Mouse (Mus musculus): ENCODE measurements around the gene Ltc4s. TPM values are rescaled to one million over a fixed set of nuclear protein-coding genes. Genes with fewer than 3 reads are reported as not detected.

The Ltc4s gene
- polyA plus RNA-seq, 1 experiment from 2014 or later = 2.6 TPM

DNA sequence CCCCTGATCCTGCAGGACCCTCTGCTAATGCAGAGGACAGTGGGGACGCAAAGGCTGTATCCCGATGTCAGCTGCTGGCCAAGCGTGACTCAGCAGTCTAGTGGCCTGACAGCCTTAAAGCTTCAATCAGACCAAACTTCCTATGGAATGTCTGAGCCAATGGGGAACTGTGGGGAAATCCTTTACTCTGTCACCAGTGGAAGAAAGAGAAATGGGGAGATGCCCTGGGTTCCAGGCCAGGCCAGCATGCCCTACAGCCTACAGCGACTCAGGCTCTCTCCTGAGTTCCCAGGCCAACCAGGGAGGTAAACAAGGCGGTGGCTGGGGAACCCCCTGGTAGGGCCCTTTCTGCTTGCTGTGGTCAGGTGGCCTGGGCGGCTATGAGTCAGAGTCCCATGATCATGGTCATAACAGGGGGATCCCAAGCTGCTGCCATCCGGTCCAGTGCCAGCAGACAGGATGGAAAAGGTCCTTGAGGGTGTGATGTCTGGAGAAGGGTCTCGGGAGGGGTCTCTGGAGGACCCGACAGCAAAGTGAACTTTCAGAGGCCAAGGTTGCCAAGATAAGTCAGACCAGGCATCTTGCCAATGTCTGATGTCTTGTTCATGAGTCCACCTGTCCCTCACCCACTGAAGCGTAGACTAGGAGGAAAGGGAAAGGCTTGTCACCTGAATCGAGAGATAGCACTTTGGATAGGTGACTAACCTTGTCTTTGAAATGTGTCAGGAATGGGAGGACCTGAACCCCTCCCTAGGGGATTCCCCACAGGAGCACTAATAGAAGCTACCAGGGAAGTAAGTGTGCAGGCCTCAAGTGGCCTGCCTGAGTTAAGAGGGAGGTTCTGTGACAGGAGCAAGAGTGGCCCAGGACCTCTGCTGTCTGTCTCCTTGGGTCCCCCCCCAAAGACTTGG lies 25.3 kb downstream of the Ltc4s start:
- no peak overlapping the region for H3K4me2 ChIP-seq
- no peaks in the 10 kb centered on the region for H3K27me3 ChIP-seq (replicated peaks; ENCODE audit: control insufficient read depth, insufficient read depth, low read length)
- H3K4me1 ChIP-seq (replicated peaks; ENCODE audit: control insufficient read depth, insufficient read depth, low read length) = peaks cover 38% of the 10 kb centered on the region
- no peak overlapping the region for H3K4me3 ChIP-seq (ENCODE audit: low read depth, low read length)
- peak; percentile 50 for DNase-seq (ENCODE audit: low spot score)
- no peaks in the 10 kb centered on the region for H3K9me3 ChIP-seq (ENCODE audit: control insufficient read depth, low read length)
- no peak overlapping the region for H3K9ac ChIP-seq (ENCODE audit: low read depth, low read length)
- H3K36me3 ChIP-seq (ENCODE audit: control insufficient read depth, insufficient read depth, low read length) = no peaks in the 10 kb centered on the region
- ATAC-seq (replicated peaks; ENCODE audit: low FRiP score) = no peak
- WGBS = 59% methylated on average over 11 of the region's 11 CpGs
- no peak overlapping the region for H3K27ac ChIP-seq (ENCODE audit: low read depth, low read length)

DNA sequence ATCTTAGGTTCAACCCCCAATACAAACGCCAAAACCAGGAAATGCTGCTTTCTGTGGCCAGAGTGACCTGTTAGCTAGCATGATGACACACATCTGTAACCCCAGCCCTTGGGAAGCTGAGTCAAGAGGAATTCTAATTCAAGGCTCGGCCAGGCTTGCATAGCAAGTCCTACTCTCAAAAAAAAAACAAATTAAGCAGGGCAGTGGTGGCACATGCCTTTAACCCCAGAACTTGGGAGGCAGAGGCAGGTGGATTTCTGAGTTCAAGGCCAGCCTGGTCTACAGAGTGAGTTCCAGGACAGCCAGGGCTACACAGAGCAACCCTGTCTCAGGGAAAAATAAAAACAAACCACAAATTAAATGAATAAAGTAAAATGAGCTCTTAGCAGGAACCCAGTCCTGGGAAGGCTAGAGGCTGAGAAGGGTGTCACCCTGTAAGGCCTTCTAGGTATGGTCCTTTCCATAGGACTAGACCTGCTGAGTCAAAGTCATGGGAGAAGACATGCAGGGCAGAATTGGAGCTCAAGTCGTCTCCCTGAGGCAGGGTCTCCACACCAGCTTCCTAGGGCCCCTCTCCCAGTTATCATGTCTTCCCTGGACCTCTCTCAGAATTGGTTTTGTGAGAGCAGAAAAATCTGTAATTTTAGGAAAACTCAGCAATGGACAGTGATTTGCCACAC lies 26.2 kb downstream of the Ltc4s start:
- peaks cover 6% of the 10 kb centered on the region for H3K36me3 ChIP-seq (ENCODE audit: control insufficient read depth, insufficient read depth, low read length)
- no peak overlapping the region for H3K27ac ChIP-seq (ENCODE audit: low read depth, low read length)
- H3K27me3 ChIP-seq (replicated peaks; ENCODE audit: control insufficient read depth, insufficient read depth, low read length) = no peaks in the 10 kb centered on the region
- WGBS = 64% methylated on average over 3 of the region's 3 CpGs
- H3K4me3 ChIP-seq (ENCODE audit: low read depth, low read length) = no peak overlapping the region
- DNase-seq (ENCODE audit: low spot score) = no peak
- no peak for ATAC-seq (replicated peaks; ENCODE audit: low FRiP score)
- no peak overlapping the region for H3K4me2 ChIP-seq
- no peak overlapping the region for H3K9ac ChIP-seq (ENCODE audit: low read depth, low read length)
- peaks cover 35% of the 10 kb centered on the region for H3K4me1 ChIP-seq (replicated peaks; ENCODE audit: control insufficient read depth, insufficient read depth, low read length)
- no peaks in the 10 kb centered on the region for H3K9me3 ChIP-seq (ENCODE audit: control insufficient read depth, low read length)

DNA sequence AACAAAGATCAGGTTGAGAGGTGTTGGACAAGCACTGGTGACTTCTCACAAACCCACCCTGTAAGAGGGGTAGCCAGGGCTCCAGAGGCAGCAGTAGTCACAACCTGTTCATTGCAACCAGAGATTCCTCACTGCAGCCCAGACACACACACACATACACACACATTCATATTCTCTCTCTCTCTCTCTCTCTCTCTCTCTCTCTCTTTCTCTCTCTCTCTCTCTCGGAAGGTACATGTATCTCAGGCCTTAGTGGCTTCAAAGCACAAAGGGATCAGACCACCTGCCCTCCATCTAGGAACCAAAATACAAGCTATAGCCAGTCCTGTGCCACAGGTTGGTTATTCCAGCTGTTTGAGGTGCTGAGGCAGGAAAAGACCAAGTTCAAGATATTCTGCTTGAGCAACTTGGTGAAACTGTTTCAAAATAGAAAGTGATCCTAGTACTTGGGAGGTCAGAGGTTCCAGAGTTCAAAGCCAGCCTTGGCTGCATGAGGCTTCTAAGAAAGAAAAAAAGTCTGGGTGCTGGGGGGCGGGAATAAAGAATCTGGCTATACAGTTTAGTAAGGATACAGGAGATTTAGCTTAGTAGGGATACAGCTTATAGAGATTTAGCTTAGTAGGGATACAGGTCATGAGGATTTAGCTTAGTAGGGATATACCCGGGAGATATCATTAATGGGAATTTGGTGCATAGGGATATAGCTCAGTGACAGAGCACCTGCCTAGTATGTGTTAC lies 26.9 kb downstream of the Ltc4s start:
- peaks cover 28% of the 10 kb centered on the region for H3K4me1 ChIP-seq (replicated peaks; ENCODE audit: control insufficient read depth, insufficient read depth, low read length)
- H3K4me2 ChIP-seq = peak overlapping the region; percentile 80

GRCm38 (mm10) chr11:50210505-50211151 lies 27.8 kb downstream of the Ltc4s start, which contains the start of the genes Sqstm1 and Mgat4b:
Gene Sqstm1 (minus strand): TSS chr11:50210827.
Gene Mgat4b (plus strand): TSS chr11:50210890.
- Histone ChIP-seq H3K36me3 (ENCODE audit: control insufficient read depth, insufficient read depth, low read length) (peaks cover 20% of the 10 kb centered on the region), H3K27ac (ENCODE audit: low read depth, low read length) (peak within 1 kb of the TSS; percentile 96), H3K4me3 (ENCODE audit: low read depth, low read length) (peak within 1 kb of the TSS; percentile 86), H3K9me3 (ENCODE audit: control insufficient read depth, low read length) (no peaks in the 10 kb centered on the region), H3K9ac (ENCODE audit: low read depth, low read length) (peak within 1 kb of the TSS; percentile 91), H3K4me1 (replicated peaks; ENCODE audit: control insufficient read depth, insufficient read depth, low read length) (peaks cover 19% of the 10 kb centered on the region), H3K27me3 (replicated peaks; ENCODE audit: control insufficient read depth, insufficient read depth, low read length) (no peaks in the 10 kb centered on the region), H3K4me2 (peak within 1 kb of the TSS; percentile 80)
- ATAC-seq (replicated peaks; ENCODE audit: low FRiP score) (peak; percentile 69), DNase-seq (ENCODE audit: low spot score) (peak; percentile 92)
- 1% methylated on average over 47 of the region's 48 CpGs for WGBS

More for the DNA sequence above, 26.9 kb downstream of the Ltc4s start:
- whole genome bisulfite sequencing = 82% methylated on average over 3 of the region's 3 CpGs
- Histone ChIP-seq H3K9me3 (ENCODE audit: control insufficient read depth, low read length) (no peaks in the 10 kb centered on the region), H3K36me3 (ENCODE audit: control insufficient read depth, insufficient read depth, low read length) (peaks cover 12% of the 10 kb centered on the region), H3K27me3 (replicated peaks; ENCODE audit: control insufficient read depth, insufficient read depth, low read length) (no peaks in the 10 kb centered on the region), H3K4me3 (ENCODE audit: low read depth, low read length) (peak overlapping the region; percentile 86), H3K27ac (ENCODE audit: low read depth, low read length) (peak overlapping the region; percentile 96), H3K9ac (ENCODE audit: low read depth, low read length) (peak overlapping the region; percentile 91)
- ATAC-seq (replicated peaks; ENCODE audit: low FRiP score) = no peak
- DNase-seq (ENCODE audit: low spot score) = no peak

DNA sequence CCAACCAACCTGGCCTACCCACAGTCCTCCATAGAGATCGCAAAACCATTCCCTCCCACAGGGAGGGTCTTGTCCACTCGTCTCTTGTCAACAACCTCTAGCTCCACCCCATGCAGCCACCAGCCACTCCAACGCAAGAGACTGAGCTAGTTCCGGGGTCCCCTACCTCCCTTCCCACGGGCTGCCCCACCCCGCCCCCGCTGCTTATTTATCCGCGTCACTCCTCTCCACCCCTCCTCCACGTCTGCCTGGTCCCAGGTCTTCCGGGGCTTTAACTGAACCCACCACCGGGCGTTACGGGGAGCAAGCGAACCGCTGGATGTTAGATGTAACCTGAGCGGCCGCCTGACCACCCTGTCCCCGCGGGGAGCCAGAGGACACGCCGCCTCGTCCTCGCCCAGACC lies 28.3 kb downstream of the Ltc4s start:
- under 1% methylated on average over 24 of the region's 24 CpGs for WGBS
- DNase-seq (ENCODE audit: low spot score) (peak; percentile 93), ATAC-seq (replicated peaks; ENCODE audit: low FRiP score) (peak; percentile 91)
- no peaks in the 10 kb centered on the region for H3K27me3 ChIP-seq (replicated peaks; ENCODE audit: control insufficient read depth, insufficient read depth, low read length)
- peaks cover 15% of the 10 kb centered on the region for H3K4me1 ChIP-seq (replicated peaks; ENCODE audit: control insufficient read depth, insufficient read depth, low read length)
- peaks cover 26% of the 10 kb centered on the region for H3K36me3 ChIP-seq (ENCODE audit: control insufficient read depth, insufficient read depth, low read length)
- H3K27ac ChIP-seq (ENCODE audit: low read depth, low read length) = peak overlapping the region; percentile 96
- peak overlapping the region; percentile 91 for H3K9ac ChIP-seq (ENCODE audit: low read depth, low read length)
- H3K4me3 ChIP-seq (ENCODE audit: low read depth, low read length) = peak overlapping the region; percentile 86
- H3K9me3 ChIP-seq (ENCODE audit: control insufficient read depth, low read length) = no peaks in the 10 kb centered on the region
- peak overlapping the region; percentile 80 for H3K4me2 ChIP-seq

DNA sequence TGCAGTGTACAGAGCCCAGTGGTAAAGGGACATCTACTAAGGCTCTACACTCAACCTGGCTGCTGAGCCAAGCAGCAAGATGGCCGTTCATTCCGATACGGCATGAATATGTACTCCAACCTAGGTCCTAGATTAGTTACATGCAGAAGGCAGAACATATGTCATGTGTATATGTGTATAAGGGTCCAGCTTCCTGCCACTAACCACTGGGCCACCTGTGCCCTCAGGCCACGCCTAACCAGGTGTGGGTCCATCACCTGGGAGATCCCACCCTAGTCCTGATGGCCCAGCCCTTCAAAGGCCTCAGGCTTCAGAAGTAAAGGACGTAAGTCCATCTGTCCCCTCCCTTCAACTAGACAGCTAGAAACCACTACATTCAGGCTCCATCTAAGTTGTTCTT lies 30.4 kb downstream of the Ltc4s start:
- no peak for DNase-seq (ENCODE audit: low spot score)
- H3K4me3 ChIP-seq (ENCODE audit: low read depth, low read length) = no peak overlapping the region
- ATAC-seq (replicated peaks; ENCODE audit: low FRiP score) = no peak
- no peak overlapping the region for H3K27ac ChIP-seq (ENCODE audit: low read depth, low read length)
- no peak overlapping the region for H3K4me2 ChIP-seq
- 90% methylated on average over 5 of the region's 5 CpGs for WGBS
- no peak overlapping the region for H3K9ac ChIP-seq (ENCODE audit: low read depth, low read length)
- H3K27me3 ChIP-seq (replicated peaks; ENCODE audit: control insufficient read depth, insufficient read depth, low read length) = no peaks in the 10 kb centered on the region
- H3K9me3 ChIP-seq (ENCODE audit: control insufficient read depth, low read length) = no peaks in the 10 kb centered on the region
- H3K36me3 ChIP-seq (ENCODE audit: control insufficient read depth, insufficient read depth, low read length) = peaks cover 40% of the 10 kb centered on the region
- peaks cover 11% of the 10 kb centered on the region; the same call in 1 of the 2 replicates for H3K4me1 ChIP-seq (replicated peaks; ENCODE audit: control insufficient read depth, insufficient read depth, low read length)

GRCm38 (mm10) chr11:50207344-50207743 lies 31.1 kb downstream of the Ltc4s start:
- Histone ChIP-seq H3K27me3 (replicated peaks; ENCODE audit: control insufficient read depth, insufficient read depth, low read length) (no peaks in the 10 kb centered on the region), H3K4me2 (no peak overlapping the region)
- no peak for ATAC-seq (replicated peaks; ENCODE audit: low FRiP score)

DNA sequence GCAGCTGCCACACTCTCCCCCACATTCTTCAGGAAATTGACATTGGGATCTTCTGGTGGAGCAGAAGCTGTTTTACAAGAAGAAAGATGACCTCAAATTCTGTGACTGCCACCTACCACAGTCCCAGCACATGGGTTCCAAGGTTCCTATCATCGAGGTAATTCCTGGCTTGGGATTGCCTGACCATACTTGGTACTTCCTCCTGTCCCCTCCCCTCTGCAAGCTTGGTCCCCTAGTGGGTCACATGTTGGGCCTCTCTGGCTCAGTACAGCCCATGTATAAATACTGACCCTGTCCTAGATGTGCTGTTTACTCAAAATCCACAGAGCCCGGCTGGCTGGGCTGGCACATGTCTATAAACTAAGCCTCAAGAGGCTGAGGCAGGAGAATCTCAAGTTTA lies 32.4 kb downstream of the Ltc4s start:
- Histone ChIP-seq H3K27ac (ENCODE audit: low read depth, low read length) (no peak overlapping the region), H3K36me3 (ENCODE audit: control insufficient read depth, insufficient read depth, low read length) (peaks cover 60% of the 10 kb centered on the region), H3K4me3 (ENCODE audit: low read depth, low read length) (no peak overlapping the region), H3K9ac (ENCODE audit: low read depth, low read length) (no peak overlapping the region), H3K27me3 (replicated peaks; ENCODE audit: control insufficient read depth, insufficient read depth, low read length) (no peaks in the 10 kb centered on the region), H3K4me1 (replicated peaks; ENCODE audit: control insufficient read depth, insufficient read depth, low read length) (peaks cover 5% of the 10 kb centered on the region; the same call in 1 of the 2 replicates), H3K4me2 (no peak overlapping the region), H3K9me3 (ENCODE audit: control insufficient read depth, low read length) (no peaks in the 10 kb centered on the region)
- DNase-seq (ENCODE audit: low spot score) = no peak
- no peak for ATAC-seq (replicated peaks; ENCODE audit: low FRiP score)
- WGBS = 83% methylated on average over 2 of the region's 2 CpGs

More at GRCm38 (mm10) chr11:50207344-50207743, 31.1 kb downstream of the Ltc4s start:
- DNase-seq (ENCODE audit: low spot score) = no peak
- H3K27ac ChIP-seq (ENCODE audit: low read depth, low read length) = no peak overlapping the region
- peaks cover 8% of the 10 kb centered on the region; the same call in 1 of the 2 replicates for H3K4me1 ChIP-seq (replicated peaks; ENCODE audit: control insufficient read depth, insufficient read depth, low read length)
- peaks cover 47% of the 10 kb centered on the region for H3K36me3 ChIP-seq (ENCODE audit: control insufficient read depth, insufficient read depth, low read length)
- no peak overlapping the region for H3K9ac ChIP-seq (ENCODE audit: low read depth, low read length)
- no peak overlapping the region for H3K4me3 ChIP-seq (ENCODE audit: low read depth, low read length)
- 94% methylated on average over 14 of the region's 14 CpGs for WGBS
- no peaks in the 10 kb centered on the region for H3K9me3 ChIP-seq (ENCODE audit: control insufficient read depth, low read length)

Measured in liver, embryonic 11.5 days (tissue).